Mouse (Mus musculus) C2C12 (cell line): ENCODE data around the gene Zfyve9.

Source experiments
- CEBPB ChIP-seq: IDR thresholded peaks from one replicate; pipeline ENCODE4 v1.6.1; 2011; ENCODE audit warnings: low read depth, mild to moderate bottlenecking, control low read depth, moderate library complexity
- CTCF ChIP-seq: IDR thresholded peaks from one replicate; pipeline ENCODE4 v1.5.1; 2011; ENCODE audit not compliant: control insufficient read depth, insufficient read depth, insufficient read length
- MYOD1 ChIP-seq: IDR thresholded peaks from one replicate; pipeline ENCODE4 v1.6.1; 2011; ENCODE audit warnings: low read depth; ENCODE audit not compliant: control insufficient read depth, insufficient read length

DNA sequence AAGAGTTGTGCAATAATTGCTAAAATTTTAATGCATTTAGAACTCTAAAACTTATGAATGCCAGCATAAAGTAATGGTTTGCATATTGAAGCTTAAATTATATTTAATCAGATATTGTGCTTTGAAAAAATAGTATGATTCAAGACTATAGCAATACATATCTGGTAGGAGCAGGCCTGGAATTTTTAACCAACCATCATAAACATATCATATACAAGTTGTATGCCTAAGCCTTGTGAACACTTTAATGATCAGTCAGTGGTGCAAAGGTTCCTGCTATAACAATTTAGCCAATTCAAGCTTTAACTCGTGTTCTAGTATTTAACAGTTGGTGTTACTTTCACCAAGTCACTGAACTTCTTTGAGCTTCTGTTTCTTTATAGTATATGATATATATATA lies 50.1 kb downstream of the Zfyve9 start:
- TF ChIP-seq CTCF (no peak), MYOD1 (no peak), CEBPB (no peak)
